Mouse (Mus musculus) midbrain, postnatal 0 days (tissue): Measurements from ENCODE around the gene Zranb1. TPM values are rescaled to one million over a fixed set of nuclear protein-coding genes. Genes with fewer than 3 reads are reported as not detected.

ENCODE experiments used
- ATAC-seq: fragments of 200-750 bp; cut with Nextera tagmentation; 2 replicates; pipeline ENCODE4 v1.8.0; 2017; ENCODE audit warnings: moderate number of reproducible peaks, mild to moderate bottlenecking, moderate TSS enrichment, moderate library complexity; ENCODE audit not compliant: low FRiP score
- DNase-seq: peaks from one replicate; pipeline ENCODE4 v3.0.0-alpha.2; 2015; ENCODE audit warnings: low spot score
- H3K27ac ChIP-seq: fragments of 300-500 bp; sonication (generic); 2 replicates; pipeline ENCODE4 v1.5.1; 2014; ENCODE audit warnings: low read depth, mild to moderate bottlenecking, low read length, mixed read lengths
- H3K27me3 ChIP-seq: fragments of 300-500 bp; sonication (generic); 2 replicates; pipeline ENCODE4 v1.6.1; 2014; ENCODE audit warnings: low read length, control low read depth, mixed read lengths; ENCODE audit not compliant: insufficient read depth
- H3K36me3 ChIP-seq: fragments of 300-500 bp; sonication (generic); 2 replicates; pipeline ENCODE4 v1.6.1; 2014; ENCODE audit warnings: low read length, control low read depth, mixed read lengths; ENCODE audit not compliant: insufficient read depth
- H3K4me1 ChIP-seq: fragments of 300-500 bp; sonication (generic); 2 replicates; pipeline ENCODE4 v1.6.1; 2014; ENCODE audit warnings: mild to moderate bottlenecking, control low read depth, antibody characterized with exemption, low read length, mixed read lengths; ENCODE audit not compliant: insufficient read depth
- H3K4me2 ChIP-seq: fragments of 300-500 bp; sonication (generic); 2 replicates; pipeline ENCODE4 v1.6.1; 2014; ENCODE audit warnings: low read depth, mild to moderate bottlenecking, low read length, mixed read lengths; ENCODE audit not compliant: poor library complexity, severe bottlenecking
- H3K4me3 ChIP-seq: fragments of 300-500 bp; sonication (generic); 2 replicates; pipeline ENCODE4 v1.5.1; 2014; ENCODE audit warnings: low read depth, mild to moderate bottlenecking, low read length, moderate library complexity
- H3K9ac ChIP-seq: fragments of 300-500 bp; sonication (generic); replicated peaks from 2 replicates; pipeline ENCODE4 v1.6.1; 2014; ENCODE audit warnings: mild to moderate bottlenecking, low read length, moderate library complexity, mixed read lengths; ENCODE audit not compliant: poor library complexity, severe bottlenecking
- H3K9me3 ChIP-seq: fragments of 300-500 bp; sonication (generic); 2 replicates; pipeline ENCODE4 v1.6.1; 2016; ENCODE audit warnings: low read length, control low read depth
- CTCF ChIP-seq: IDR thresholded peaks from 2 replicates; pipeline ENCODE4 v1.5.1; 2016; ENCODE audit warnings: antibody characterized with exemption, mild to moderate bottlenecking
- WGBS: fragments of 180-500 bp; shearing (Covaris S2); extraction: QIAGEN DNeasy Blood & Tissue Kit; methylation state at CpG from one replicate; pipeline ENCODE4 v1.1.7; 2014; 5-methylcytosine and 5-hydroxymethylcytosine counted together
- polyA plus RNA-seq: library from polyadenylated mRNA; unstranded; fragments of >200 nt; fragmentation: Nextera tagmentation; extraction: Ambion mirVana; gene quantifications from 2 replicates; pipeline ENCODE4 v1.2.1, GENCODE M21; 2015
- total RNA-seq: library from RNA; depleted of rRNA; stranded (reverse); fragments of >200 nt; gene quantifications from 2 replicates; pipeline ENCODE4 v1.2.3, GENCODE M21; 2014

Zranb1 gene
- total and polyA plus RNA-seq, 2 experiments from 2014 or later, result 28.2 to 45.1 TPM

DNA sequence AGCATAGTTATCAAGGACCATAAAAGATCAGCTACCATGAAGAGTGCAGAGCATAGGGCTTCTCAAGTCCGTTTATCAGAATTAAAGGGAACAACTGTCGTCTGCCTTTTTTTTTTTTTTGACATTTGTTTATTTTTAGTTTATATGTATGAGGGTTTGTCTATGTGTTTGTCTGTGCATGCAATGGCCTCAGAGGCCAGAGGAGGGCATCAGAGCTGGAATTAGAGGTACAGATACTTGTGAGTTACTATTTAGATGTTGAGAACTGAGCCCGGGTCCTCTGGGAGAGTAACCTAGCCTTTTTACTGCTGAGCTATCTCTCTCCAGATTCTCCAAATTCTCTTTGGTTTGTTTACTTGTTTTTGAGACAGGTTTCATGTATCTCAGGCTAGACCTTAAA, 27.1 kb upstream of the Zranb1 start:
- Histone ChIP-seq H3K27me3 (no peaks in the 10 kb centered on the region), H3K27ac (no peak overlapping the region), H3K4me1 (no peaks in the 10 kb centered on the region), H3K4me3 (no peak overlapping the region), H3K36me3 (no peaks in the 10 kb centered on the region), H3K9me3 (no peaks in the 10 kb centered on the region), H3K9ac (no peak overlapping the region), H3K4me2 (no peak overlapping the region)
- ATAC-seq (no peak), DNase-seq (no peak)
- 84% methylated on average over 3 of the region's 3 CpGs for WGBS
- 0 out of 2 replicates have a peak, but pooled peaks have one; percentile 3 for TF ChIP-seq CTCF

- H3K9me3 ChIP-seq, result no peaks in the 10 kb centered on the region
Measured at GRCm38 (mm10) chr7:132921971-132922370, 9.0 kb upstream of the Zranb1 start.

DNA sequence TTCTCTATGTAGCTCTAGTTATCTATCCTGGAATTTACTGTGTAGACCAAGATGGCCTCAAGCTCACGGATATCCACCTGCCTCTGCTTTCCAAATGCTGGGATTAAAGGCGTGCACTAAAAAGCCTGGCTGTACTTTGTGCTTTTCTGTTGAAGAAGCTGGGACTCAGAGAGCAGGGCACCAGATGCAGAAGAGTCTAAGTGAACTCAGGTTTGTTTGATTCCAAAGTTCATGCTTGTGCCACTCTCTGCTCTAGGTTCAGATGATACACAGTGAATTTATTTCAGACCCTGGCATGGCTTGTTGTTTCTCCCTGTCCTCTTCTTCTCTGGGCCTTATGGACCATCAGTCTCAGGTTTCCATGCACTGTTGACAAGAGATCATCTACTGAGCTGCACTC, 5.7 kb upstream of the Zranb1 start:
- H3K9ac ChIP-seq, result no peak overlapping the region
- ATAC-seq (no peak), DNase-seq (no peak)
- H3K4me1 ChIP-seq, result no peaks in the 10 kb centered on the region
- H3K27me3 ChIP-seq, result no peaks in the 10 kb centered on the region
- no peak overlapping the region for H3K4me2 ChIP-seq
- no peaks in the 10 kb centered on the region for H3K36me3 ChIP-seq
- no peaks in the 10 kb centered on the region for H3K9me3 ChIP-seq
- H3K27ac ChIP-seq, result no peak overlapping the region
- 78% methylated on average over 2 of the region's 2 CpGs for WGBS
- no peak for TF ChIP-seq CTCF
- H3K4me3 ChIP-seq, result no peak overlapping the region

More at GRCm38 (mm10) chr7:132921971-132922370, 9.0 kb upstream of the Zranb1 start:
- H3K27ac ChIP-seq, result no peak overlapping the region
- 9% methylated on average over 3 of the region's 3 CpGs for WGBS
- no peak for ATAC-seq
- no peak overlapping the region for H3K4me2 ChIP-seq
- no peaks in the 10 kb centered on the region for H3K27me3 ChIP-seq
- no peak for TF ChIP-seq CTCF
- peak; percentile 5 for DNase-seq
- no peaks in the 10 kb centered on the region for H3K36me3 ChIP-seq
- no peaks in the 10 kb centered on the region for H3K4me1 ChIP-seq
- no peak overlapping the region for H3K4me3 ChIP-seq
- H3K9ac ChIP-seq, result no peak overlapping the region

- no peak for ATAC-seq
- H3K4me3 ChIP-seq, result no peak overlapping the region
- WGBS, result 58% methylated on average over 3 of the region's 3 CpGs
- H3K36me3 ChIP-seq, result no peaks in the 10 kb centered on the region
- H3K27me3 ChIP-seq, result no peaks in the 10 kb centered on the region
- no peaks in the 10 kb centered on the region for H3K4me1 ChIP-seq
- no peak for DNase-seq
- H3K27ac ChIP-seq, result no peak overlapping the region
- H3K9me3 ChIP-seq, result no peaks in the 10 kb centered on the region
- H3K4me2 ChIP-seq, result no peak overlapping the region
- TF ChIP-seq CTCF, result no peak
- no peak overlapping the region for H3K9ac ChIP-seq
Measured at GRCm38 (mm10) chr7:132927201-132927600, 3.7 kb upstream of the Zranb1 start.

DNA sequence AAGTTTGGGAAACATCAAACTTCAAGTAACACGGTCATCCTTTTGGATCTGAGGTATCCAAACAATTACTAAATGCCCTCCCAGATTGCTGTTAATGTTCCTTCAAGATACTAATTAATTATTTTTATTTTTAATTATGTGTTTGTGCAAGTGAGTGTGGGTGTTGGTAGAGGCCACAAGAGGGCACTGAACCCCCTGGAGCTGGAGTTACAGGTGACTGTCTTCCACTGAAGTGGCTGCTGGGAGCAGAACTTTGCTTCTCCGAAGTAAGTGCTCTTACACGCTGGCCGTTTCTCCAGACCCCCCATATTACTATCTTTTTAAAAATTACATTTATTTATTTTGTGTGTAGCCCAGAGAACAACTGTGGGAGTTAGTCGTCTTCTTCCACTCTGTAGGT, 887 bp upstream of the Zranb1 start:
- Histone ChIP-seq H3K36me3 (no peaks in the 10 kb centered on the region), H3K27me3 (no peaks in the 10 kb centered on the region), H3K9ac (no peak overlapping the region), H3K9me3 (no peaks in the 10 kb centered on the region), H3K4me2 (peak overlapping the region; percentile 54), H3K27ac (no peak overlapping the region), H3K4me1 (no peaks in the 10 kb centered on the region), H3K4me3 (peak overlapping the region; percentile 95)
- ATAC-seq (no peak), DNase-seq (no peak)
- peak; percentile 43 for TF ChIP-seq CTCF
- 87% methylated on average over 5 of the region's 5 CpGs for WGBS

GRCm38 (mm10) chr7:132931560-132932351, 814 bp downstream of the Zranb1 start:
- ATAC-seq (peak; percentile 39; the same call in 1 of the 2 replicates), DNase-seq (peak; percentile 24)
- Histone ChIP-seq H3K9ac (peak overlapping the region; percentile 95), H3K27me3 (no peaks in the 10 kb centered on the region), H3K36me3 (no peaks in the 10 kb centered on the region), H3K9me3 (no peaks in the 10 kb centered on the region), H3K4me3 (peak overlapping the region; percentile 95), H3K4me1 (no peaks in the 10 kb centered on the region), H3K4me2 (peak overlapping the region; percentile 58), H3K27ac (peak overlapping the region; percentile 99)
- TF ChIP-seq CTCF, result no peak
- WGBS, result under 1% methylated on average over 52 of the region's 55 CpGs
